Mouse (Mus musculus): ENCODE results near the gene Igsf21.
A peak's percentile ranks its signal among the peaks of the same experiment; 100 is the strongest.

Gene Igsf21

DNA sequence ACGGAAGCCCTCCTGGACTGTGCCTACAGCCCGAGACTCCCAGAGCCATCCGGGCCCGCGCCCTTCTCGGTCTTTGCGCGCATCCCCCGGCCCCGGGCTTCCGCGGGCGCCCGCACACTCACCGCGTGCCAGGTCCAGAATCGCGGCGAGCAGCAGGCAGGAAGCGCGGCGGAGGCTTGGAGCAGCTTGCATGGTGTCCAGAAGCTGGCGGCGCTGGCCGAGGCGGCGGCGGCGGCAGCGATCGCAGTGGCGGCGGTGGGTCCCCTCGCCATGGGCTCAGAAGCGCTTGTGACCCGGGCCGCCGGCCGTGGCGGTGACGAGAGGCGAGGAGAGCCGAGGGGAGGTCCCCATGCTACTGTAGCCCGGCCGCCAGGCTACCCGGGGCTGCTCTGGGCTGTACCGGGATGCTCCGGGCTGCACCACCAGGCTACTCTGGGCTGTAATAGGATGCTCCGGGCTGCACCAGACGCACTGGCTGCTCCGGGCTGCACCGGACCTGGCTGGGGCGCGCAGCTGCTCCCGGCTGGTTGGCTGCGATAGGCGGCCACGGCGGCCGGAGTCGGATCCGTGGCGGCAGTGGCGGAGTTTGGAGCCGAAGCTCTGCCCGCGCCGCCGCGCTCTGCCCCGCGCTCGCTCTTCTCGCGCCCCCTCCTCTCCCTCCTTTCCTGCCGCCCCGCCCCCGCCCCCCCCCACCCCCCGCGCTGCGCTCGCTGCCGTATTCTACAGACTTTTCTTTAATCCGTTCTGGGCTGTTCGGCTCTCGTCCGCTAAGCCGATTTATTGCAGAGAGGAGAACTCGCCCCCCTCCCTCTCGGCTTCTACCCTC lies at the start of gene Igsf21:
TSS of gene Igsf21 (minus strand) at position 605 of the 826 bp plus-strand sequence.
- DNase-seq (ENCODE audit: low spot score) = peak; percentile 63

DNA sequence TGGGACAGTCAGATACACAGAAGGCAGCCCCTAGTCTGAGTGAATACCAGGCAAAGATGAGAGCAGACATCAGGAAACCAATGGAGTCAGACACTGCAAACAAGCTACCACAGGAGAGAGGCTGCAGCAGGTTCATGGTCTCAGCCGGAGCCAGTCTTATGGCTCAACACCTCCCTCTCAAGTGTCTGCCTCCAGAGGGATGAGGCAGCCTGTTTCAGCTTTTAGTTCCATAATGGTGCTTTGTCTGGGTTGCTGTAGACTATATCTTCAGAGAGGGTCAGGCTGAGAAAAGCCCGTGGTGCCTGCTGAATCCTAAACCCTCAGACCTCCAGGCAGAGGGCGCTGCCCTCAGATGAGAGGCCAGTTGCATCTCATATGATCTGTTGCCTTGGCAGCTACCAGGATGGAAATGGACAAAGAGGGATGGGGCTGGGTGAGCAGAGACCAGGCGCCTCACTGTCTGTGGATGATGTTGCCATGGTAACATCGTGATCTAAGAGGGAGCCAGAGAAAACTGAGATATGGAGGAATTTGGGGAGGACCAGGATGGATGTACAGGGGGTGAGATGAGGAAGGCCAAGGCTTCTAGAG lies 39.2 kb upstream of the Igsf21 start:
- no peak for DNase-seq (ENCODE audit: low spot score)

DNA sequence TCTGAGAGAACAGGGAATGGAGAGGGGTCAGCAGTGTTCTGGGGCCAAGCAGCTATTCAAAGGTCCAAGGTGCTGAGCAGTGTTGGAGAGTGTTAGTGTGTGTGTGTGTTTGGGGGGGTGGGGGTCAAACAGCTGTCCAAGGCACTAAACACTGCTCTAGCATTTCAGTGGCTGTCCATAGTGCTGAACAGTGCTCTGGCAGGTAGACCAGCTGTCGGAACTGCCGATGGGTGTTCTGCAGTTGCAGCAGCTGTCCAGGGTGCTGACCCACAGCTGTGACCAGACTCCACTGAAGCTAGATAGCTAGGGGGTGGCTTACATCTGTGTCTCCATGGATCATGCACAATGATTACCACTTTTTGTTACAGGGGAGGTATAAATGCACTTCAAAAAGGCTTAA lies 36.8 kb upstream of the Igsf21 start:
- DNase-seq (ENCODE audit: low spot score) = peak; percentile 78

DNA sequence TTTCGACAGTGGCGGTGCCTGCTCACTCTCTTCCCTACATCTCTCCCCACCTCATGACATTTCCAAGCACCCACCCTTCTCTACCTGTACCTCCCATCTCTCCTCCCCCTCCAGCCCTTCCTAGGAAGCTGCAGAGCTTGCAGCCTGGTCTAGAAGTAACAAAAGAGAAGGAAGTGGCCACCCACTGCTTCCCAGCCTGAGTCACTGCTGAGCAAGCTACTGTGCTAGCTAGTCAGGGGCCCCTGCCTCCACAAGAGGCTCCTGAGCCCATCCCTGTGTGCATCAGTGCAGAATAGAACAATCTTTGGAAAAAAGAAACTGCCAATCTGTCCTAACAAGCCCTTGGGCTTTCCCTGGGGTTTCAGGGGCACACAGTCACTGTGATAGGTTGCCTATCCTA lies 31.7 kb upstream of the Igsf21 start:
- DNase-seq (ENCODE audit: low spot score) = no peak

DNA sequence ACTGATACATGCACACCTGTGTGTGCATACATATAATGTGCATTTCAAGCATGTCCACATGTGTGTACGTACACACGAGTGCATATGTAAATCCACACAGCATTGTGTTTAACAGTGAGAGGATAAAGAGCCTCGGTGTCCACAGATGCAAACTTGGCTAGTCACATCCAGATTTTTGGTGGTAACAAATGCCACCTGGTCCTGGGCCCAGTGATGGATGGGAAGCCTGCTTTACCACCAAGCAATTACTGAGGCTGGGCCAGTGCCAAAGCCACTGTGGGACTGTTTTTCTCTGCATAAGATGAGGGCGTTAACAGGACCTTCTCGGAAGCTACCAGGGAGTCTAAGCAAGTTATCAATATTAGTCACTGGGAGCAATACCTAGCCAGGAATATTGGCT lies 25.3 kb upstream of the Igsf21 start:
- DNase-seq (ENCODE audit: low spot score) = no peak

DNA sequence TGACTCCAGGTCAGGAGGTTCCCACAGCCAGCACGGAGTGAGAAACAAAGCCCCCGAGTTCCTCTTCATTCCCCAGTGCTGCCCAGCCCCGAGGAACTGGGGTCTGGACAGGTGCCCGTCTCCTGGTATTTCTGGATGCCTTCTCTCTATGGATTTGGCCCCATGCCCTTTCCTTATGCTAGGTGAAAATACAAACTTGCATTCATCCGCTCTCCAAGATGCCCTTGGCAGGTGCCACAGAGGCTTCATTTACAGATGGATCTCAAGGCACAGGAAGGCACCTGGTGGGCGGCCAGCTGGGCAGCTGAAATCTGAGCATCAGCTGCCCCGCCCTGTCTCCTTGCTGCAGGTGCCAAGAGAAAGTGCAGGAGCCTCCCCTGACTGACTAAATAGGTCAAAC lies 23.9 kb upstream of the Igsf21 start:
- DNase-seq (ENCODE audit: low spot score) = no peak

DNA sequence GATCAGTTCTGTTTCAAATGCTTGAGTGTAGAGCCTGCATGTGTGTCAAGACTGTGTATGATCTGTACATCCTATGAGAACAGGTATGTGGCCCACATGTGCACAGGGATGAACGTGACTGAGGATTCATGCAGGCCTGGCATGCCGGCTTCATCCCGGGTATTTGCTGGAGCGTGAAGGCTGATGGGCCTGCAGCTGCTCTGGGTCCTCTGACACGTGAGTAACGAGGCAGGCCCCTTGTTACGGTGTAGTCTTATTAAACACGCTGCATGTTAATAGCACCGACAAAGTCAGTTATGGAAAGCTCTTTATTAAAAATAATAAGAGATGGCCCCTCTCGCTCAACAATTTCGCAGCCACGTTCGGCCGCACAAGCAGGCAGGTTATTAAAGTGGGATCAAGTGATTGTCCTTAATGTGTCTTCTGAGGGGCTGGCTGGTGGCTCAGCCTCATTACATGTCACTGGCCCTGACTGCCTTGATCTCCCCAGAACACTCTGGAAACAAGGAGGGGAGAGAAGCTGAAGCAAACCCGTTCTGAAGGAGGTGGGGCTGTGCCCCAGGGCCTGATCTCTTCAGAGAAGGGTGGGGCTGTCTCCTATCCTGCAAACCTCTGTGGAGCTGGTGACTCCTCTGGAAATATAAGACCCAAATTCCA lies 22.7 kb upstream of the Igsf21 start:
- no peak for DNase-seq (ENCODE audit: low spot score)

DNA sequence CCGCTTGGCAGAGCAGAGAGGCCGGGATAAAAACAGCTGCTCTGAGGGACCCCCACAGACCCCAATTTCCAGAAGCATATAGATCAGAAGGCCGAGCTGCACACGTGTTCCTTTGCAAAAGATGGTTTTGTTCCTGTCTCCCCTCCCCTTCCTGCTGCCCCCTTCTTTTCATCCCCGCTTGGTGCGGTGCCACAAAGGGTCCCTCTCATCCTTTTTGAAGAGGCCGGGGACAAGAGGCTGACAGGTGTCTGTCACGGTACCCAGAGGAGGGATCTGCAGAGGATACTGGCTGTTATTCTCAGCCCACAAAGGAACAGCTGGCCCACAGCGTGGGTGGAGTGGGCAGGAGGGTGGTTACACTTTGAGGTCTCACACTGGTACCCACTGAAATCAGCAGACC lies 21.3 kb upstream of the Igsf21 start:
- no peak for DNase-seq (ENCODE audit: low spot score)

DNA sequence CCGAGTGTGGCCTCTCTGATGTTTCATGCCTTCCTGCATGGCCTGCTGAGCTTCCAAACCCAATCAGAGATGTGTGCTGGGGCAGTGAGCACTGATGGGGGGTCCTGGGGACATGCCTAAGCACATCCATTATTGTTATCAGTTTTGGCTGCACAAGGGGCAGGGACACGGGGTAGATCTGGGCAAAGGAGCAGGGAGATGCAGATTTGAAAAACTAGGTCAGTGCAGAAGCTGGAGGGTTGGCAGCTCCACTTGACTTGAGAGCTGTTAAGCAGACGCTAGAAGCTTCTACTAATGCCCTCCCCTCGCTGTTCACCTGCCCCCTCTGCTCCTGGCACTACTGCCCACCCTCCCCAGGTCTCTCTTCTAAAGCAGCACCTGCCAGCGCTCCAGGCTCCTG lies 20.5 kb upstream of the Igsf21 start:
- no peak for DNase-seq (ENCODE audit: low spot score)

DNA sequence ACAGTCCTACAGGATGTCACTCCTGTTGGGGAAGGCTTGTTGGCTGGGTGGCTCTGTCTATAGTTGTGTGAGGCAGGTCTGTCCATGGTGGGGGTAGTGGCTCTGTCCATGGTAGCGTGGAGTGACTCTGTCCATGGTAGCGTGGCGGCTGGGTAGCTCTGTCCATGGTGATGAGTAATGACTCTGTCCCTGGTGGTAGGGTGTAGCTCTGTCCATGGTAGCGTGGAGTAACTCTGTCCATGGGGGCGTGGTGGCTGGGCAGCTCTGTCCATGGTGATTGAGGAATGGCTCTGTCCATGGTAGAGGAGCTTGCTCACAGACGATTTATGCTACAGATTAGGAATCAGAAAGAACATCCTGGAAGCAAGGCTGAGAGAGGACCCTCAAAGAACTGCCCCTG lies 12.4 kb upstream of the Igsf21 start:
- DNase-seq (ENCODE audit: low spot score) = peak; percentile 89

DNA sequence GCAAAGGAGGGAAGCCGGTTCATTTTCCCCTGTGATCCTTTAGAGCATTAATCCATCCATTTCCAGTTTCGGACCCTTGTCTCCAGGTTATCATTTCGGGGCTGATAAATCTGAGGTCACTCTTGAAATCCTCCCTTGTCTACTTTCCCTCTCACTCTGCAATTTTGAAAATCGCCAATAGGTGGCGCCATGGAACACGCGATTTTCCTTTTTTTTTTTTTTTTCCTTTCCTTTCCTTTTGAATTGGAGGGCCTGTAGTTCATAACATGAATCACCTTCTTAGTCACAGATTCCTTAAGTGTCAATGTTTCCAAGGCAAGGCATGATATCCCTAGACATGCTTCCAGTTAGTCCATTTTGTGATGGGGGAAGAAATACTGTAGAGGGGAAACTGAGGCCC lies 5.8 kb upstream of the Igsf21 start:
- DNase-seq (ENCODE audit: low spot score) = peak; percentile 68

DNA sequence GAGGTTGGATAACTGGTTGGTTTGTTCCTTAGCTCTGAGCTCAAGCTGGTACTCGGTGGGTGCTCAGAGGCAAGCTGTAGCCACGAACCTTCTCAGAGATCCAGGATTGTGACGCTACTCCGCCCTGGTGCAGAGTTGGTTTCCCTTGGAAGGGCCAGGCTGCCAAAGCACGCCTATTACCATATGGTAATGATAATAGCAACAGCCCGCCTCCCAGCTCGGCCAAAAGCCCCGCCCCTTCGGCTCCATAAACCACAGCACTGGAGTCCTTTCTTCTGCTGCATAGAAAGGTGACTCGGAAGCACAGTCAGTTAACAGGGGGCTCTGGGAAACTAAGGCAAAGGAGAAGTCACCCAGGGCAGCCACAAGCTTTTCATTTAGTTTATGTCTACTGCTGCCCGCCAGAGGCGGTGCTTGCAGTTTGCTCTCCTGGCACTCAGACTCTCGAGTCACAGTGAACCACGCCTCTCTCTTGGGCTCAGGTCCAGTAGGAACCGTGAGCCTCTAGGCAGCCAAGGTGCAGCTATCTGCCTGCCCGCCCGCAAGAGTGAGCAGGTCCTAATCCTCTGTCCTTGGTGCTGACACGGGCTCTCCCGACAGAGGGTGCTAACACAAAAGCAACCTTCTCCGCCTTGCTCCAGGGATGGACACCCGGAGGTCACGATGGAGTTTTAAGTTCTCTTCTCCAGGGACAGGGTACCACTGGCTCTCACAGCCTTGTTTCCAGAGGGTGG lies 2.6 kb upstream of the Igsf21 start:
- DNase-seq (ENCODE audit: low spot score) = peak; percentile 77

DNA sequence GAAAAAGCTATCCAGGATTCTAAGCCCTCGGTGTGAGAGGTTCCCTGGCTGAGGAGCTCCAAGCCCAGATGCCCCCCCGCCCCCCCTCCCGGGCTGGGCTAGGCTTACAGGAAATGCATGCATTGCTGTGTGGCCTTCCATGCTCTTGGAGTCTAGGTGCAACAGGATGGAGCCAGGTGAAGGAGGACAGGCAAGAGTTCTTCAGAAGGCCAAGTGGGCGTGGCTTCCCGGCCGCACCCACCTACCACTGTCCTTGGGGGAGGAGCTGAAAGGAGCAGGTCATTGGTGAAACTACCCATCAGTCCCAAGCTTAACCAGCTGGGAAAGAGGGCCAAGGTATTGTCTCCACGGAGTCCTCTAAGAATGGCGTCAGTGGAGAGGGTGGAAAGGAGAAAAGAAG lies 1.8 kb upstream of the Igsf21 start:
- DNase-seq (ENCODE audit: low spot score) = no peak

DNA sequence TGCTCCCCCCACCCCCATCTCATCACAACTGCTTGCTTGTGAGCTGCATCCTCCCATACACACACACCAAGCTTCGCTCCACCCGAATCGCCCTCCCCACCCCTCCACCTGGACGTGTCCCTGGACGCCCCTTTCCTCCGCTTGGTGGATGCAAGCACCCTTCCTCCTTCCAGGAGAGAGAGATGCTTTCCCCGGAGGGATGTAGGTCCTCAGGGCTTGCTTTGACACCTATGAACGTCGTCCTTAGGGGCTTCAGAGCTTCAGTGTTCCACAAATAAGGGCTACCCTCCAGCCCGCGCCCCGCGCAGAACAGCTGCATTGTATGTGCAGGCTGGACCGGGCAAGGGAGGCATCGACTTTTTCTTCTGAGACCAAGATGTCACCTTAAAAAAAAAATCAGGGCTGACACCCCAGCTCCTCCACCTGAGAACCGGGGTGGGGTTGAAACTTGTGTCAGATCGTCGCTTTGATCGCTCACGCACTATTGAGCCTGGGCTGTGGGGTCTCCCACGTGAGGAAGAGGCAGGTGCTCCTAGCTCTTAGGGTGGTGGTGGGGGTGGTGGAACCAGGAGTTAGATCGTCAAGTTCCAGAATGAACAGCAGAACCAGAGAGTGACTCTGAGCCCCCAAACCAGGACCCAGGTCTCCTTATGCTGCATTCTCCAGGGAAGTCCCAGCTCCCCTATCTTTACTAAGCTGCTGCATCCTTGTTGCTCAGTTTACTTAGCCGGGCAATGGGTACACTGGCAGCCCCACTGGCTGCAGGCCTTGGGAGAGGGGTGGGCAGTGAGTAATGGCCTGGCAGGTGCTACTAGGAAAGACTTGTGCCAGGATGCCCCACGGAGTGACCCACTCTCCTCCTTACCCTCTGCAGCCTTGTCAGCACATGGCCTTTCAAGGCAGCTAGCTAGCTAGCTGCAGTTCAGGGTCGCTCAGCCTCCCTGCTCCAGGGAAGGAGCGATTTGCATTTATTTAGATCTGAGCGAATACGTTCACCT lies 721 bp upstream of the Igsf21 start:
- peak; percentile 30 for DNase-seq (ENCODE audit: low spot score)

DNA sequence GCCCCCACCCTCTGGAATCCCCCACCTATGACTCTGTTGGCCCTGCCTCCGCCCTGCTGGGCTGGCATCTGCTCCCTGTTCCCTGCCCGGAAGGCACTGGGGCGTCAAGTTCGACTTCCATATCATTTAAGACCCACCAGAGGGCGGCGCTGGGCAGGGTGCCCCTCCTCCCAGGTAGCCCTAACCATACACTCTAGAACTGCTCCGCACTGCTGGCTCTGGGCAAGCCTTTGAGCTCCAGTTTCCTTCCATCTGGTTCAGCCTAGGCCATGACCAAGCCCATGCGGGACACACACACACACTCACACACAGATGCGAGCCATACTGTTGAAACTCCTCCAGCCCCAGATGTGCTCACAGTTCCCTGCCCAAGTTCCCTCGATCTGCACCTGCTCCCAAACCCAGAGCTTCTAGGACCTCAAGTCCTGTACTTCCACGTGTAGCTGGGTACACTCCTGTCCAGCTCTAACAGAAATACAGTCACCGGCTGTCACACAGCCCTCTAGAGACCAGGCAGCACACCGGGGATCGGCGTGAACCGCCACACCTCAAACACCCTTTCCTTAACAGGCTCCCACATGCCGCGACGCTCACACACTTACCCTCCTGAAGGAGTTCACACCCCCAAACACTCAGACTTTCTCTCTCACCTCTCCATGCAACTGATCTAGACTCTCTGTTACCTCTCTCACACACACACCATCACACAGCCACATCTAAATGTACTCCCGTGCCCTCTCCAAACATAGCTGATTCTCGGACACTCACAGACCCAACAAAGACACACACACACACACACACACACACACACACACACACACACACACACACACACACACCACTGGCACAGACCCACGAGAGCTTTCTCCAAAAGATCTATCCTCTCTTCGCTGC lies 1.1 kb downstream of the Igsf21 start:
- peak; percentile 55 for DNase-seq (ENCODE audit: low spot score)

DNA sequence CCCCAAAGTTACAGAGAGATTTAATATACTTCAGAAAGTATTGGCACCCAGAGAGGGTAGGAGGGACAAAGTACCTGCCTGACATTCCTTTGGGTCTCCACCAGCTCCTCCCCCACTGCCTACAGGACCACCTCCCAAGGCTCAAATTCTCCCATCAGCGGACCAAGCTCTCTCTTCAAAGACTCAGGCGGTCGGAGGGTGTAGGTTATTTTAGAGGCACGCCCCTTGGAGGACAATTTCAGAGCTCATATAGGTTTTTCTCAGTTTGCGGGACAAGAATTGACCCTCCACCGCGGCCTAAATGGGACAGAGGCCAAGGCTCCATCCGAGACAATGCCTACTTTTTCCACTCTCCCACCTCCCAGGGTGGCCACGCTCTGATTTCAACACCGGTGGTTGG lies 1.7 kb downstream of the Igsf21 start:
- no peak for DNase-seq (ENCODE audit: low spot score)

DNA sequence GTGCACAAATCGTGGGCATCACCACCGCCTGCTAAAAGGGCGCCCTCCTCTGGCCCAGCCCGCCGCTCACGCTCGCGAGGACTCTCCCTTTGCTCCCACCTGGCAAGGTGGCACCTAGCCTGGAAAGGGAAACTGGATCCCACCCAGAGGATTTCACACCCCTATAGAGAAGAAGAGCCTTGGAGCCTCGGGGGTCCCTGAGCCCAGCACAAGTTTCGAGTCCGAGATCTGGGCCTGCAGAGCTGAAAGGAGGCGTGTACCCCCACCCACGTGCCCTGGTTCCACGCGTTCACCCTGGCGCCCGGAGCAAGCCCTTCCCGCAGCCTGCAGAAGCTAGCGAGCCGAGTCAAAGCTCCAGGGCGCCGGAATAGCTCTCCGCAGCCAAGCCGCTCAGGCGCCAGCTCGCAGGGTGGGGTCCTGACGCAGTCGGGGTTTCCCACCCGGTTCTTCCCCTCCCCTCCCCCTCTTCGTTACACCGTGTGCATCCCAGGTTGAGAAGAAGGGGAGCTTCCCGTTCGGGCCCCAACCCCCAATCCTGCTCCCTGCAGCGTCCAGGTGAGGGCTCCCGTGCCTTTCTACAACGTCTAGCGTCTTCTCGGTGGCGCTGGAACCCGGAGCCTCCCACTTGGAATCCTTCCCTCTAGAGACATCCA lies 2.3 kb downstream of the Igsf21 start:
- DNase-seq (ENCODE audit: low spot score) = no peak

DNA sequence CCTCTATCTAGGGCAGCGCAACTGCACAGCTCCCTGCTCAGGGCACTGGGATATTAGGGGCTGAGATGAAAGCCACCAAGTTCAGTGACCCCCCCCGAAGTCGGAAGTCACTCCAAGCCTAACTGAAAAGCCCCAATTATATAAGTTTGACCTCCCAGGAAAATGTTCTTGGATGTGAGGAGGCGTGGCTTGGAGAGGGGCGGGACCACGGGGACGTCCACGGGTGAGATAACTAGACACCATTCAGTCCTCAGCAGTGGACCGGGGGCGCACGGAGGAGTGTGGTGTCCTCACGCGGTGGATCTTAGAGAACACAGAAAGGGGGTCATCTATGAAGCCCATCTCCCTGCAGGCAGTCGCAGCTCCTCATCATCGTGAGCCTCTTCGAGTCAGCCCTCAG lies 3.4 kb downstream of the Igsf21 start:
- no peak for DNase-seq (ENCODE audit: low spot score)

DNA sequence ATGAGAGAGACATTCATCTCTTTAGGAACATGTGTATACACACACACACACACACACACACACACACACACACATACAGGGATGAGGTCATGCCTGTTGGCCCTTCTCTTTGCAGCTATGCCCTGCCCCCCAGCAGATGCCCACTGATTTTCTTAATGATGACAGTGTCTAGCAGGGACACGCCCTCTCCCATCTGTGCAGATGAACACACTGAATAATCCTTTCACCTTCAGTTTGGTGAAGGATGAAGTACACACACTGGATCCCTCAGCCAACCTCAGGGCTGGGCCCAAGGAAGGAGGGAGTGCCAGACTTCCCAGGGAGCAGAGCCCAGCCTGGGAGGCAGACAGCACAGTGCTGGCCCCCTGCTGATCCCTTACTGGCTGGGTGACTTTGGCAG lies 4.3 kb downstream of the Igsf21 start:
- peak; percentile 45 for DNase-seq (ENCODE audit: low spot score)

DNA sequence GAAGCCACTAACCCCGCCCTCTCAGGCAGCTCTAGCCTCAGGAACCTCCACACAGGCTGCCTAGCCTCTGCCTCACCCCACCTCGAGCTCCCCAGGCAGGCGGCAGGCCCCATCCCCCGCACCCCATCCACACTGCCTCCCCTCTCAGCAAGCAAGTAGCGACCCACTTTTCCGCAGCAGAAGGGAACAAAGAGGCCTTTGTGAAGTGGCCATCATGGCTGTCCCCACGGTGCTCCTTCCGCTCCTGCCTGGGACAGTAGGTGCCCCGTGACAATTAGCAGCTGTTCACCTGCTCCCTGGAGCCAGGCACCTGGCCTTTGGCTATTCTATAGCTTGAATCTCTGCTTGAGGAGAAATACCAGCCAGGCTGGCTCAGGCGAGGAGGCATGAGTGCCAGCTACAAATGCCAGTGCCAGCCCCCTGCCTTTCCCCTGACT lies 9.3 kb downstream of the Igsf21 start:
- DNase-seq (ENCODE audit: low spot score) = no peak
